ENCODE assay signal across 12 mouse cellular contexts in genomic region chr3:121330244-121330646, GRCm38 (mm10). TPM values are rescaled to one million over a fixed set of nuclear protein-coding genes. Genes with fewer than 3 reads are reported as not detected.
A peak's percentile ranks its signal among the peaks of the same experiment; 100 is the strongest.
DNase-seq lines count a peak whose midpoint lies in the region; ATAC-seq lines count a peak whose summit lies in the region.
"Had no signal": no experiment of that assay in that cellular context is flagged by ENCODE, and none has a peak within 500 bp of the region (broad histone marks: within the 10 kb centered on the region; RNA-seq: fewer than 3 reads in every experiment).

No protein-coding gene starts in this region.

- H3K9me3 ChIP-seq in heart, embryonic 10.5 days = no peaks in the 10 kb centered on the region
- no peaks in the 10 kb centered on the region for H3K9me3 ChIP-seq in midbrain, embryonic 11.5 days (ENCODE audit: control insufficient read depth, low read length)

- peaks cover 8% of the 10 kb centered on the region; the same call in 1 of the 2 replicates for H3K4me1 ChIP-seq in heart, embryonic 10.5 days
- no peaks in the 10 kb centered on the region for H3K4me1 ChIP-seq in midbrain, embryonic 11.5 days (ENCODE audit: control insufficient read depth, insufficient read depth, low read length)

- no peaks in the 10 kb centered on the region for H3K27me3 ChIP-seq in heart, embryonic 10.5 days (ENCODE audit: insufficient read depth, poor library complexity, severe bottlenecking)
- no peaks in the 10 kb centered on the region for H3K27me3 ChIP-seq in midbrain, embryonic 11.5 days (ENCODE audit: control insufficient read depth, insufficient read depth, low read length)

- peak; percentile 86 for DNase-seq in heart, adult 11 months
- no peak for DNase-seq in heart, embryonic 10.5 days (ENCODE audit: low spot score)
- peak; percentile 73 to 75 for DNase-seq in spleen, postnatal 36 days (ENCODE audit: low spot score in 2 of 2)
- no peak for DNase-seq in spleen, postnatal 14 days (ENCODE audit: low spot score in 2 of 2)
- peak; percentile 57 for DNase-seq in induced T-regulatory cell, adult 2 months (ENCODE audit: low read depth)
- peak; percentile 53 for DNase-seq in thymus, postnatal 4 days
- DNase-seq in midbrain, embryonic 11.5 days (ENCODE audit: low spot score, missing footprints) = no peak
- no peak for DNase-seq in cerebellum, postnatal 4 days (ENCODE audit: low spot score in 2 of 2)
- DNase-seq: cerebellum, adult 11 months; gastrocnemius, postnatal 10 days; kidney, adult 2 months; layer of hippocampus, postnatal 36 days had no signal

- no peak overlapping the region for H3K4me2 ChIP-seq in midbrain, embryonic 11.5 days

- H3K4me3 ChIP-seq in heart, embryonic 10.5 days = no peak overlapping the region
- no peak overlapping the region for H3K4me3 ChIP-seq in midbrain, embryonic 11.5 days (ENCODE audit: low read depth, low read length)

- WGBS in heart, embryonic 10.5 days = 83% methylated on average over 7 of the region's 7 CpGs
- WGBS in midbrain, embryonic 11.5 days = 76% methylated on average over 7 of the region's 7 CpGs

- 0 out of 2 replicates have a peak, but pooled peaks cover 3% of the 10 kb centered on the region for H3K36me3 ChIP-seq in heart, embryonic 10.5 days
- H3K36me3 ChIP-seq in midbrain, embryonic 11.5 days (ENCODE audit: control insufficient read depth, insufficient read depth, low read length) = no peaks in the 10 kb centered on the region

- ATAC-seq in midbrain, embryonic 11.5 days (ENCODE audit: low FRiP score) = no peak

- no peak overlapping the region for H3K27ac ChIP-seq in heart, embryonic 10.5 days
- no peak overlapping the region for H3K27ac ChIP-seq in midbrain, embryonic 11.5 days (ENCODE audit: low read depth, low read length)

- H3K9ac ChIP-seq in midbrain, embryonic 11.5 days (ENCODE audit: low read length) = no peak overlapping the region

RNA-seq across cellular contexts. Expression of gene Alg14, which starts 38.7 kb away (rescaled TPM):
- 40.1 and 44.5 TPM in 2 replicates for polyA plus RNA-seq in heart, embryonic 10.5 days (2016; fragmentation: Nextera tagmentation; extraction: Ambion mirVana)
- 37.6 and 38.0 TPM in 2 replicates for polyA plus RNA-seq in midbrain, embryonic 11.5 days (2014; fragmentation: Nextera tagmentation; extraction: Ambion mirVana)

RNA-seq across cellular contexts. Expression of gene Tmem56, which starts 47.3 kb away (rescaled TPM):
- polyA plus RNA-seq in heart, embryonic 10.5 days (2016; fragmentation: Nextera tagmentation; extraction: Ambion mirVana) = 3.0 and 3.5 TPM in 2 replicates
- polyA plus RNA-seq in midbrain, embryonic 11.5 days (2014; fragmentation: Nextera tagmentation; extraction: Ambion mirVana) = 1.2 and 1.5 TPM in 2 replicates

Comparison
In these comparisons a context has a peak if more than half of its experiments do, and no peak if none do; other contexts are left out.
1. DNase-seq: peak in heart, adult 11 months (single experiment), spleen, postnatal 36 days (2 of 2), induced T-regulatory cell, adult 2 months (single experiment) and thymus, postnatal 4 days (single experiment); none in heart, embryonic 10.5 days (single experiment), spleen, postnatal 14 days (0 of 2), midbrain, embryonic 11.5 days (single experiment) and cerebellum, postnatal 4 days (0 of 2).